Mouse (Mus musculus) gastrocnemius, postnatal 14 days (tissue): ENCODE results near the gene Polr2m. TPM values are rescaled to one million over a fixed set of nuclear protein-coding genes. Genes with fewer than 3 reads are reported as not detected.
"Not testable (repeated sequence)": the region's sequence is repeated elsewhere in the genome, so short reads cannot be mapped to it uniquely, and the experiment has no call there.

Experiments used
- DNase-seq: peaks from one replicate; pipeline ENCODE4 v3.0.0; 2021; ENCODE audit warnings: mixed read lengths
- intact Hi-C: fragments of 180-260 bp; cut with DNase I; formaldehyde crosslinking; loops from one replicate; pipeline ENCODE4 v1.15.1; 2025; ENCODE audit warnings: low total_unique reads
- long read RNA-seq, 2 experiments: library from polyadenylated mRNA; stranded (forward); transcript quantifications; one replicate each; pipeline ENCODE4 v2.0.0; 2021
- total RNA-seq, 2 experiments: library from RNA; stranded (reverse); gene quantifications; 2 replicates each; pipeline ENCODE4 v1.2.3; 2021

Polr2m gene
- total RNA-seq: 100 to 1,000 TPM; 175 to 183 TPM
- long read RNA-seq, experiment 1, transcript Polr2m-201 (4 exons, 2,200 nt): major isoform, 430 of 457 reads
- long read RNA-seq, experiment 1, partial matches to known transcripts: 19 of 457 reads
- long read RNA-seq, experiment 1, other reads (novel, unspliced or antisense): 6 of 457 reads
- long read RNA-seq, experiment 2, transcript Polr2m-201 (4 exons, 2,200 nt): major isoform, 432 of 451 reads
- long read RNA-seq, experiment 2, partial matches to known transcripts: 13 of 451 reads
- long read RNA-seq, experiment 2, other reads (novel, unspliced or antisense): 3 of 451 reads

- intact Hi-C loops: no loop called here
- DNase-seq: peak; percentile 95
These were observed at the start of gene Polr2m for GRCm38 (mm10) chr9:71485475-71486094. Polr2m (minus strand) TSS chr9:71485935.

- intact Hi-C loops: no loop called here
- DNase-seq: no peak
These were observed 49.3 kb upstream of the Polr2m start for GRCm38 (mm10) chr9:71535036-71535435.

GRCm38 (mm10) chr9:71529960-71530359, 44.2 kb upstream of the Polr2m start:
- DNase-seq: no peak
- intact Hi-C loops: no loop called here

- intact Hi-C loops: no loop called here
- no peak for DNase-seq
These were observed 41.7 kb upstream of the Polr2m start for GRCm38 (mm10) chr9:71527438-71527837.

- peak; percentile 29 for DNase-seq
- intact Hi-C loops: no loop called here
These were observed 38.2 kb upstream of the Polr2m start for GRCm38 (mm10) chr9:71523901-71524300.

- DNase-seq: no peak
- intact Hi-C loops: no loop called here
These were observed 34.1 kb upstream of the Polr2m start for GRCm38 (mm10) chr9:71519836-71520235.

- DNase-seq: no peak
- intact Hi-C loops: no loop called here
These were observed 31.8 kb upstream of the Polr2m start for GRCm38 (mm10) chr9:71517487-71517886.

GRCm38 (mm10) chr9:71515862-71516261, 30.1 kb upstream of the Polr2m start:
- intact Hi-C loops: no loop called here
- DNase-seq: no peak

GRCm38 (mm10) chr9:71513566-71513965, 27.8 kb upstream of the Polr2m start:
- intact Hi-C loops: no loop called here
- no peak for DNase-seq

GRCm38 (mm10) chr9:71512899-71513298, 27.2 kb upstream of the Polr2m start:
- intact Hi-C loops: no loop called here
- DNase-seq: no peak

- no peak for DNase-seq
- intact Hi-C loops: no loop called here
These were observed 12.9 kb upstream of the Polr2m start for GRCm38 (mm10) chr9:71498391-71499182.

- no peak for DNase-seq
- intact Hi-C loops: no loop called here
These were observed 10.9 kb upstream of the Polr2m start for GRCm38 (mm10) chr9:71496637-71497036.

- DNase-seq: no peak
- intact Hi-C loops: no loop called here
These were observed 8.0 kb upstream of the Polr2m start for GRCm38 (mm10) chr9:71493771-71494170.

GRCm38 (mm10) chr9:71492296-71493025, 6.7 kb upstream of the Polr2m start:
- no peak for DNase-seq
- intact Hi-C loops: no loop called here

GRCm38 (mm10) chr9:71490076-71490475, 4.3 kb upstream of the Polr2m start:
- intact Hi-C loops: no loop called here
- no peak for DNase-seq

GRCm38 (mm10) chr9:71486127-71486526, 392 bp upstream of the Polr2m start:
- intact Hi-C loops: no loop called here
- no peak for DNase-seq

GRCm38 (mm10) chr9:71484871-71485474, 762 bp downstream of the Polr2m start:
- intact Hi-C loops: no loop called here
- DNase-seq: no peak

GRCm38 (mm10) chr9:71483872-71484271, 1.9 kb downstream of the Polr2m start:
- DNase-seq: not testable (repeated sequence)

GRCm38 (mm10) chr9:71480305-71480704, 5.4 kb downstream of the Polr2m start:
- no peak for DNase-seq
- intact Hi-C loops: no loop called here

More at GRCm38 (mm10) chr9:71483872-71484271, 1.9 kb downstream of the Polr2m start:
- intact Hi-C loops: not testable (repeated sequence)
